Mouse (Mus musculus) CH12.LX (cell line): Measurements from ENCODE around the gene Ric8a.

Source experiments
- CHD2 ChIP-seq: IDR thresholded peaks from 2 replicates; pipeline ENCODE4 v1.6.1; 2011; ENCODE audit warnings: low read length, improper control_type of control experiment
- CTCF ChIP-seq, 2 experiments: IDR thresholded peaks in 1 of 2; conservative IDR thresholded peaks in 1 of 2; 2 replicates each; pipeline ENCODE4 v1.5.1; 2011 to 2012; ENCODE audit warnings: low read depth in 2 of 2, low read length in 2 of 2, improper control_type of control experiment in 1 of 2, inconsistent platforms in 1 of 2, mild to moderate bottlenecking in 1 of 2, moderate library complexity in 1 of 2
- MAZ ChIP-seq: IDR thresholded peaks from 2 replicates; pipeline ENCODE4 v1.6.1; 2012; ENCODE audit warnings: low read depth, mild to moderate bottlenecking, inconsistent platforms, low read length, improper control_type of control experiment, moderate library complexity
- POLR2A ChIP-seq: IDR thresholded peaks from 2 replicates; pipeline ENCODE4 v1.6.1; 2011; ENCODE audit warnings: low read depth, mild to moderate bottlenecking, improper control_type of control experiment, low read length
- SMC3 ChIP-seq: IDR thresholded peaks from 2 replicates; pipeline ENCODE4 v1.6.1; 2011; ENCODE audit warnings: low read depth, low read length, improper control_type of control experiment
- ZKSCAN1 ChIP-seq: IDR thresholded peaks from 2 replicates; pipeline ENCODE4 v1.6.1; 2012; ENCODE audit warnings: low read depth, inconsistent platforms, low read length, improper control_type of control experiment, borderline replicate concordance
- ZNF384 ChIP-seq: IDR thresholded peaks from 2 replicates; pipeline ENCODE4 v1.6.1; 2012; ENCODE audit warnings: low read depth, low read length, improper control_type of control experiment, inconsistent platforms

GRCm38 (mm10) chr7:140851916-140852315, 4.8 kb upstream of the Ric8a start:
- no peak for TF ChIP-seq CTCF (conservative IDR thresholded peaks at IDR 0.05 in 1 of 2, IDR thresholded peaks at IDR 0.05 in 1 of 2; ENCODE audit: low read depth in 2 of 2, low read length in 2 of 2)
- TF ChIP-seq CHD2: no peak
- no peak for TF ChIP-seq ZKSCAN1
- TF ChIP-seq ZNF384: no peak
- no peak for TF ChIP-seq MAZ
- TF ChIP-seq POLR2A: no peak
- no peak for TF ChIP-seq SMC3
